Mouse (Mus musculus) adrenal gland, adult 18-20 months (tissue): ENCODE measurements at regions not wholly inside any gene's neighbourhood (a gene's known extent, or its start where the extent isn't known, plus 50 kb on each side); places are given as distances from the start of the nearest gene placed in this dataset.

Source experiments
- DNase-seq, 2 experiments: peaks; one replicate each; pipeline ENCODE4 v3.0.0; 2021 to 2022; ENCODE audit warnings: low spot score in 2 of 2

DNA sequence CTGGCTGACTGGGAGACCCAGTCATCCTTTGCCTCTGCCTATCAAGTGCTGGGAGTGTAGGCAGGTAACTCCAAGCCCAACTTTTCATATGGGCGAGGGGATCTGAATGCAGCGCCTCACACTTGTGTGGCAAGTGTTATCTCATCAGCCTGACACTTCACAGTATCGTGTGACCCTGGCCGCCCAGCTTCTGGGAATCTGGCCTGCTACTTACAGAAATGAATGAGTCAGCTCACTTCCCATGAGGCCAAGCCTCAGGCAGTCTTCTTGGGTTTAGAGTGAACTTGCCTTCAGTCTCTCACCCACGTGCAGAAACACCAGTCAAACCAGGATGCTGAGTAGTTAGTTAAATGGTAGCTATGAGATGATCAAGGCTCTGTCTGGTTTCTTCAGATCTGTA, 156.5 kb downstream of the En1 start:
- DNase-seq: no peak

DNA sequence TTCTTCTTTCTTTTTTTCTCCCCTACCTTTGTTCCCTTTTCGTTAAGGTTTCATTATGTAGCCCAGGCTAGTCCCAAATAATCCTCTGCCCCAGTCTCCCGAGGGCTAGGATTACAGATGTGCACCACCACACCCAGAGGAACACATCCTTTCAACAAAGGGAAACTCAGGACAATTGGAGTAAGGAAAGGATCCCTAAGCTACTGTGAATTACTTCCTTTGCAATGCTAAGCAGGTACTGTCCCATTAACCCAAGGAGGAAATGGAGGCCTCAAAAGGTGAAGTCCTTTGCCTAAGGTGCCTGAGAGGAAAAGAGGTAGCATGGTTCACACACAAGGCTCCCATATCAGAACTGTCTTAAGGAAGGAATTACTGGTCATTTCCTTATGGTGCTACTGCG, 157.2 kb downstream of the En1 start:
- DNase-seq: no peak

DNA sequence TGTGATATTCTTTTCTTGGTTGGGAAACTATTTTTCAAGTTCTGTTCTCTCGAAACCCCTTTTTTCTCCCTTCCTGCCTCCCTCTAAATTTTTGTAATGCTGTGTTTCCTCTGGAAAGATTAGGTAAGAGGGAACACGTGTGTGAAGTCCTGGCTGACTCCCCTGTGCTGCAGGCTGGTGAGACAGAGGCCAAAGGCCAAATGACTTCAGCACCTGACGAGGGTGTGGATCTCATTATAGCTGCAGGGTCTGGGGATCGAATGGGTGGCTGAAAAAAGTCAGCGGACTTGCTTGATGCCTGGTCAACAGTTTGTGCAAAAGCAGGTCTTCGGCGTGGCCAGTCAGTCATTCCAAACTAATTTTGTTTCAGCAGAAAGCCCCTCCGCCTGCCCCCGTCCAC, 159.1 kb downstream of the En1 start:
- DNase-seq: no peak

DNA sequence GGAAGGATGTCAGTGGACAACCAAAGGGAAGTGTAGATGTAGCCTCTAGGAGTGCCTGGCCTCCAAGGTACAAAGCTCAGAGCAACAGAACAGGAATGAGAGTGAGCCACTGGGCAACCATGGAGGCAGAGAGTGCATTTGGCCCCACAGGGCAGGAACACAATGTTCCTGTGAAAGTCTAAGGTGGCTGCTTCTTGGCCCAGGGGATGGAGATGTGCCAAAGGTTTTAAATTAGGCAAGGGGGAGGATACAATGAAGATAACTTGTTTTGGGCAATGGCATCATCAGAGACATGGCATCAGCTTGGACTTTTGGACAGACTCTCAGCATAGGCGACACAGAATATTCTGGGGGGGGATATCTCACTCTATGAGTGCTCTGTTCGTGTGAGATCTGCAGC, 160.3 kb downstream of the En1 start:
- no peak for DNase-seq

DNA sequence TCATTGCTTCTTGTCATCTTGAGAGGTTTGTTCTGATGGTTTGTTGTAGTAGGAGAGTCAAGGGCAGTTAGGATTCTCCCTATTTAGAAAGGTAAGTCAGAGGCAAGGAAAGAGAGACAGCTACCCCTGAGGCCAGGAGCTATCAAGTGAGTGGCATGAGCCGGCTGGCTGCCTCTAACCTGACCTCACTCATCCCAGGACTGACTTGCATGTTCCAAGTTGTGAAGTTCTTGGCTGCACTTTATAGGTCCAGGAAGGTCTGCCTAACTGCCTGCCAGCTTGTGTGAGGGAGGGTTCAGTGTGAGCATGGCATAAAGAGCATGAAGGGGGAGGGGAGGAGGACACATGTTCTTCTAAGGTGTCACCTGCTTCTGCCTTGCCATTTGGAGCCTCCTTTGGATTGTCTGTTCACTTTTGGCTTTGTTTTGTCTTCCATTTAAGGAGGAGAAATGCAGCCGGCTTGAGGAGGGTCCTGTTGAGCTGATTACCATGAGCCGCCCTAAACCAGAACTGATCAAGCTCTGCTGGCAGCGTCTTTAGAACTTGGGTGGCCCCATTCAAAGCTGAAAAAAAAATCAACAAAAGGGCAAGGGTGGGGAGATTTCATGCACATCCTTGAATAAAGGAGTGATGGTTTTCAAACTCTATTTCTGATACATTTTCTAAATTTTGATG, 160.8 kb downstream of the En1 start:
- no peak for DNase-seq

DNA sequence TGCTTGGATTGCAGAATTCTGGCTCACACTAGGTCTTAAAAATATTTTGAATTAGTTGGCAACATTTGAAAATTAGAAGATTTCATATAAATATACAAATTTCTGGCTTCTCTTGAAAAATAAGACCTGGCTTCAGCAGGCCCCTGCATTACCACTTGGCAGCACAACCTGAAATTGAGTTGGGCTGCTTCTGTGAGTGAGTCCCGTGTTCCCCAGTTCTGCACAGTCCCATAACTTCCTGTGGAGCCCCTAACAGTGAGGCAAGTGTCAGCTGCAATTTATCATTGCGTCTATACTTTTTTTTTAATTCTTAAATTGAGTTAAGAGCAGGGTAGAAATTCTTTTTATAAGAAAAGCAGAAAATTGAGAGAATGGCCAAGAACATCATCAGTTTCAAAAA, 164.8 kb downstream of the En1 start:
- DNase-seq: no peak

DNA sequence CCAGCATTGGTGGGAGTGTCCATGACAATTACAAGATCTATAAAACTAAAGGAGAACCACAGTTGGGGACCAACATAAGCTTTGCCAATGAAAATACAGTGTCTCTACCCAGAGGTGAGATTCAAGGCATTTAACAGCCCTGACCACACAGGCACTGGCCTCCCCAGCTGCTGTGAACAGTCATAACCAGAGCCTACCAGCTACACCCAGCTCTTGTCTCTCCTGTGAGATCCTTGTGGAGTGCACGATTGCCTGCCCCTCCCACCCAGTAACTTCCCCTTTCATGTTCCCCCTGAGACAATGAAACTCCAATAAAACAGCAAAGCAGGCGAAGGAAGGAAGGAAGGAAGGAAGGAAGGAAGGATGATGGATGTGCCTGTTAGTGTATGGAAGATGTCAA, 169.1 kb downstream of the En1 start:
- DNase-seq: no peak

DNA sequence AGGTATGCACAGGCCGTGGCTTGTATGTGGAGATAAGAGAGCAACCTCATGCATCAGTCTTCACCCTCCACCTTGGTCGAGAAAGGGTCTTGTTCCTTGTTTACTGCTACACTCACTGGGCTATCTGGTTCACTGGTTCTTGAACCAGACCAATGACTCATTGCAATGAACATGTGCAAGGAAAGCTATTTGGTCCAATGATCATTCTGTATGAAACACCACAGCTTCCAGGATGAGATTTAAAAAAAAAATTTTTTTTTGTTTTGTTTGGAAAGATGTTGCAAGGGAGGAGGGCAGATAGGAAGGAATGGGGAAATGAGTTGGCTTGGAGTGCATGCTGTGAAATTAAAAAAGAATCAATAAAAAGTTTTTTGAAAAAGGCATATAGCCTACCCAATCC, 174.7 kb downstream of the En1 start:
- no peak for DNase-seq

DNA sequence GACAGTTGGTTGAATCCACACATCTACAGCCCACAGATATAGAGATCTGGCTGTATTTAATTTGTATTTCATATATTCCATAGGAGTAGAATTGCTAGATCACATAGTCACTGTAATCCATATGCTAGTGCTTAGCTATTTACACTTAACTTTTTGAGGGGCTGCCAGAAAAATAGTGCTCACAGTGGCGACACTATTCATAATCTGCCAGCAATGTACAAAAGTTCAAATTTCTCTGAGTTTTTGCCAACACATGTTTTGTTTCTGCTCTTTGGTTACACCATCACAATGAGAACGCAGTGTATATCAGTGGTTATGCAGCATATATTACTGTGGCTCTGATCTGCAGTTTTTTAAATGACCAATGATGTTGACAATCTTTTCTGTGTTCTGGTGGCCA, 175.2 kb downstream of the En1 start:
- DNase-seq: no peak

DNA sequence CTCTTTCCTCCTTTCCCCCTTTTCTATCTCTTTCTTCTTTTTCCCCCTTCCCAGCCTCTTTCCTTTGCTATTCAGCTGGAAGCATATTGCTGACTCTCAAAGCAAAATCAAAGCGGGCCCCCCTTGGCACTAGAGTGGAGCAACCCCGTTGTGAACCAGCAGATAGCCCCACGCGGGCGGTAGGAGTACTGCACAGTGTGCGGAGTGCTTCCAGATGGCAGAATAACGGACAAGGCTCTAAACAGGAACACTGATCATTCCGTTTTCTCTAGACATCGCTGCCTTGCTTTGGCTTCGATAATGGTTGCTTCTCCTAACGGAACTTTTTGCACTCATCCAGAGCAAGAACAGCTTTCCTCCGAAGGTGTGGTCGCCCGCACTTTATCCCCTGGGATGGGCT, 193.0 kb downstream of the En1 start:
- no peak for DNase-seq

DNA sequence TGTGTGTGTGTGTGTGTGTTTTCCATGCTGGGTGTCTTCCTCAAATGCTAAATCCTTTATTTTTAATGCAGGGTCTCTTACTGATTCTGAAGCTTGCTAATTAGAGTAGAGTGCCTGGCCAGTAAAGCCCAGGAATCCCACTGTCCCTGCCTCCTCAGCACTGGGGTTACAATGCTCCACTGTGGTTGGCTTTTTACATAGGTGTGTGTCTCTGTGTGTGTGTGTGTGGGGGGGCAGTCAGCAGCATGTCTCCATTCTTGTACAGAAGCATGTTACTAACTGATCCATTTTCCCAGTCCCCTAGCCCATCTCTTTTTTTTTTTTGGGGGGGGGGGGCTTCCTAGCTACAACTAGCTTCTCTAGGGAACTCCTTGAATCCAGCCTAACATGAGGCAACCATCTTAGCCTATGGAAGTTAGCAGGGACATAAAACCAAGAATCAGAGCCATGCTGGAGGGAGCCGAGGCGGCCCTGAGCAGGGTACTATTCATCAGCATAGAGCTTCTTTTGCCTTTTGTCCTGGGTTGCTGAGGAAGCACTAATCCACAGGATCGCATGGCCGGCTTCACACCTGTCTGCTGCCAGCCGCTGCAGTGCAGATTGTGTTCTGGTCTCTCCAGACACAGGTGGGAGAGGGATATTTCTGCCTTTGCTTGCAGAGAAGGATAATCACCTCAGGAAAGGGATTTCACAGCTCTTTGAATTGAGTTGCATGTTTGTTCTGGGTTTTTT, 199.2 kb downstream of the En1 start:
- no peak for DNase-seq

DNA sequence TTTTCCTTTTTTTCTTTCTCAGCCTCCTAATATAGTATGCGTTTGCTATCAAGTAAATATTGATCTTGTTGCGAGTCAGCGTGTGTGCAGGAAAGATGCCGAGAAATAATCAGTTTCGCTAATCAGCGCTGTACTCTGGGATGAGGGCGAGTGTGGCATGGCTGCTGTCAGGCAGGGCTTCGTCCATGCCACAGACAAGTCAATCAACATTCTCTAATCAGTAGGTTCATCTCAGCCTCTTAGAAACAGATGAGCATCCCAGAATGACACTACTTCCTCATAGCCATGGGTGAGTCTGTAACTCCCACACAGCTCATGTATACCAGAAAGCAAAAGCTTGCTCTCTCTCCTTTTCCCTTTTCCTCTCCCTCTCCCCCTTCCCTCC, 199.8 kb downstream of the En1 start:
- DNase-seq: no peak

DNA sequence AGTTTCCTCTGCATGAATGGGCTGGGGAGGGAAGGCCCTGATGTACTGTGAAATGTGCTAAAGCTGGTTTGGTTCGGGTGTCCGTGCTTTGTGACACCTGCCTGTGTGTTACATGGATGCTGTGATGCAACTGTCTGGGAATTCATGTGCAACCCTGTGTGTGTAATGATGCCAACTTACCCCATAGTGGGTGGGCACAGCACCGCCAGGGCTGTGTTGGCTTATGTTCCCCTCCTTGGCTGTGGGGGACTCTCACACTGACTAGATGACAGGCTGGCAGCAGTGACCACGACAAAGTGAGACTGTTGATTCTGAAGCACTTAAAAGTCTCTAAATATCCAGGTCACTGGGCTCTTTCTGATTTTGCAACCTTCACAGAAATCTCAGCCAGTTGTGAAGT, 212.2 kb downstream of the En1 start:
- DNase-seq: no peak

DNA sequence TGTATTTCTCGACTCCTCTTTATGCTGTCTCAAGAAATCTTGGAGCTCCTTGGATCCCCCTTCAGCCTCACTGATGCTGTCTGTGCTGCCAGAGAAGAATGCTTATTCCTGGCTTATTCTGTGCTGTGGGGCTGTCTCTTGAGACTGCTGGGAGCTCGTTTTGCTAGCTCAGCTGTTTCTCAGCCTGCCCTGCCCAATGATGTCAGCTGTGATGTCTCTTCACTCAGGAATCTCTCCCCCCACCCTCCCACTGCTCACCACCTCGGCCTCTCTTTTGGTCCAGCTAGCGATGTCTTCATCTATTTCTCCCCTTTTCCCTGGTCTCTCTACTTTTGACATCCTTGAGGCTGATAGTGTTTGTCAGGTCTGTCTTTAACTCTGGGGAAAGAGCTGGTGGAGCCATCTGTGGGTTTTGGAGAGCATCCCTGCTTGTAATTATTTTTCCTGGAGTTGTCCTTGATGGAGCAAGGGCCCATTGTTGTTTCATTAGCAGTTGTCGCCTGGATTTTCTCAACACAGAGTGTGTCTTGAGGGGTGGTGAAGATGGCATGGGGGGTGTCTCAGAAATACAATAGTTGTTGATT, 214.1 kb downstream of the En1 start:
- no peak for DNase-seq

DNA sequence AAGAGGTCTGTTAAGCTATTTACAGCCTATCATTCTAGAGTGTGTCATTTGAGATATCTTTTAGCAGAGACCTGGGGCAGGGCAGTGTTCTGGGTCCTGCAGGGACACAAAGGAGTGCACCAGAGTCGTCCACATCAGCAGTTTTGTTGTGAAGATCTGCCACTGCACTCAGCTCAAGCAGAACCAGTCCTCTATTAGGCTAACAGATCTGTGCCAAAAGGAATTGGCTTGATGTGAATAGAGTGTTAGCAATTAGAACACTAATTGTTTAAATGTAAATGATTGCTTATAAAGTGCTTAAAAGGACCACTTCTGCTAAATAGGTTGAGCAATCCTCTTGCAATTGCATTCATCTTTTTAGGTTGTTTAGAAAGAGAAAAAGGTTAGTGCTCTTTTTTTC, 215.3 kb downstream of the En1 start:
- no peak for DNase-seq

DNA sequence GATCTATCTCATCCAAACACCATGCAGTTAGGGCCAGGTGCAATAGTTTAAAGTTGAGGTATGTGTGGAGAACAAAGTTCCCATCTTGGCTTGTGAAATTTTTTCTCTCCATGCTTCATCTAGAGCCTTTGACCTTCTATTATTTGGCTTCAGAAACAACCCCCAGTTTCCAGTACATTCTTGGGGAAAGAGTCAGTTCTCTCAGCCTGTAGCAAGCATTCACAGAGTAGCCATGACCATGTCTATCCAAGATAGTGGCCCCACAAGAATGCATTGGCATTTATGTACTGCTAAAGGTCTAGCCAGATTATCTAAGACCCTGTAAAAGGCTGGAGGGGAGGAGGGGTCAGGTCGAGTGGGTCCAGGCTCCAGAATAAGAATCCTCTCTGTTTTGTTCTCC, 229.8 kb downstream of the En1 start:
- DNase-seq: no peak

DNA sequence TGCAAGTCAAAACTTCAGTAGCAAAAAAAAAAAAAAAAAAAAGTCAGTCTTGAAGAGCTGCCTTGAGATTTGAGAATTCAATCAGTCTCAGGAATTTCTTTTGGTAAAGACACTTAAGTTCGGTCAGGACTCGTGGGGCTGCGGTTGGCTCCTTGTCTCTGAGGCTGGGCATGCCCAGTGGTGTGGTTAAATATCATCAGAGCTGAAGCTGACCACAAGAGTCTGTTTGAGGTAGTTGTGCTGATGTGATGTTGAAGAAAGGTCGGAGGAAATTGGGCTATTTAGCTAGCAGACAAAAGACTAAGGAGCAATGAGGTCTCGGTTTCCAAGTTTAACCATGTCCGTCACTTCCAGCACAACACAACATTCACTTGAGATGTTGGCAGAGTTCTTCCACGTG, 240.4 kb downstream of the En1 start:
- no peak for DNase-seq

DNA sequence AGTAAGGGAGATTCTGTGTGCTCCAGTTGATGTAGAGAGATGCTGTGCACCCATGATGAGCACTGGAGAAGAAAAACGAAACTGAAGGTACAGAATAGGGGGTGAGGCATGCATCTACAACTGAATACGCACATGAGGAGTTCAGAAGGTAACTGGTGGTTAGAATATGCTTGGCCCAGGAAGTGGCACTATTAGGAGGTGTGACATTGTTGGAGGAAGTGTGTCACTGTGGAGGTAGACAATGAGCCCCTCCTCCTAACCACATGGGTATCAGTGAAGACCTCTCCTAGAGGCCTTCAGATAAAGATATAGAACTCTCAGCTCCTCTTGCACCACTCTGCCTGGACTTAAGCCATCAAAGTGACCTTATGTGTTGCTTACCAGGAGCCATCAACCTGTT, 243.9 kb downstream of the En1 start:
- no peak for DNase-seq

DNA sequence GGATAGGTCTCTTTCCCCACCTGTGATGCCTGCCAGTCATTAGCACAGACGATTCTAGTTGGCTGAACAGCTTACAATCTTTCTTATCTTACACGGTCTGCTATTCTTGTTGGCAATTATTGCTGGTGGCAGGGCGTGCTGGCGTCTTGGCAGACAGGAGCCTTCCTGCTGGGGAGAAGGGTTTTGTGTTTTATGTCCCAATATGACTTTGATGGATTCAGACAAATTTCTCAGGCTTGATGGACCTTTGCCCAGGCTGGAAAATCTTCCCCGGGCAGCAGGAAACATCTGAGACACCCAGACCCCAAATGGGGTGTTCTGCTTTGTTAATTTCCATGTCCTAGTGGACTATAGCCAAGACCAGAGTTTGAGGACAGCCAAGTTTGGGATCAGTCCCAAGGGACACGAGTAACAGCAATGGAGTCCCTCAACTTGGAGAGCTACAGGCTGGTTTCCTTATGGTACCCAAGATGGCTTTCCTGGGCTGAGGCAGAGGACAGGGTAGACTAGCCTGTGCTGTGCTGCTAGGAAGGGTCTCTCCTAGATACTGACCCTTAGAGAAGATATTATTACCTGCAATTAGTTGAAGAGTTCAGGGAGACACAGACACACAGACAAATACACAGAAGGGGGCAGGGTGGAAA, 249.8 kb downstream of the En1 start:
- DNase-seq: no peak

DNA sequence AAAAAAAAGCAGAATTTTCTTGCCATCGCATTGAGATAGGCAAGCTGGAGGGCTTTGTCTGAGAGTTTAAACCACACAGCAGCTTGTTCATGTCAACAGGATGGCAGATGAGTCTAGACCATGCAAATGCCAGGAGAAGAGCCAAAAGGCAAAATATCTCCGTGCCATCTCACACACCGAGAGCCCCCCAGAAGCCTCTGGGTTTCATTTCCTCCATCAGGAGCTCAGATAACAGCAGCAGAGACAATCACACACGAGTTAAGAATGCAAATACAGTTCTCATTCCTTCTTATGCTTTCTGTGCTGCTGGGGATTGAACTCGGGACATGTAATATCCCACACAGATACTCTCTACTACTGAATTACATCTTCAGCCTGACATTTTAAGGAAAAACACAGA, 255.3 kb downstream of the En1 start:
- DNase-seq: no peak

DNA sequence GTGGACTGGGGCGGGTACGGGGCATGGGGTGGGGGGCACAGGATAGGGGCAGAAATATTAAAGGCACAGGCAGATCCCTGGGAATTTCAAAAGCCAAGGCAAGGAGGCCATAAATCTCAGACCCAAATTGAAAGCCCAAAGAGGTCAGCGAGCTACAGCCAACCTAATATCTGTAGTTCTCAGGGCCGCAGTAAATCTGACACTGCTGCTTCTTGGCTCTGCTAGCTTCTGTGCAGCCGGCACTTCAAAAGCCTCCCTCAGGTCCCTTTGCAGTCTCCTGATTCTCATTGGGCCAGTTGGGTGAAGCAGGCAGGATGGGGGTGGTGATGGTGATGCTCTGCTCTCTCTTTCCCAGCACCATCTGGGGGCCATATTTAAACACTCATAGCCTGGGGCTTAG, 257.3 kb downstream of the En1 start:
- DNase-seq: no peak

DNA sequence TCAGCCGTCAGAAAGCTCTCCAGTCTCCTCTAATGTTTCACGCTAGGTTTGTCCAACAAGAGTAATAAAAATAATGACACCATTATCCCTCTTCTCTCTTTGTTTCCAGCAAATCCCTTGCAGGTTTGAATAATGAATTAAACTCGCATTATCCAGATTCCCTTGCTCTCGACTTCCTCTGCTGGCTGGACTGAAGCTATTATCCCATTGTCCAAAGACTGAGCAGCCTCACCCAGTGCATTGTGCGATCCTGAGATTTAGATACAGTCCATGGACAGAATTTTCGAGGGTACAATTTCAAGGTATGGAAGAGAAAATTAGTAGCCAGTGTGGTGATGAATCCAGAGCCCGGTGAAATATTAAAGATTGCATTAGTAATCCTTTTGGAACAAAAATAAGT, 270.3 kb downstream of the En1 start:
- DNase-seq: no peak
